Mouse (Mus musculus) MEL (cell line): ENCODE measurements at regions not wholly inside any gene's neighbourhood (a gene's known extent, or its start where the extent isn't known, plus 50 kb on each side); places are given as distances from the start of the nearest gene placed in this dataset.

Source experiments
- CTCF ChIP-seq, 3 experiments: IDR thresholded peaks in 2 of 3; conservative IDR thresholded peaks in 1 of 3; 2 replicates each; pipeline ENCODE4 v1.5.1; 2011 to 2012; ENCODE audit warnings: low read length in 3 of 3, low read depth in 2 of 3, mild to moderate bottlenecking in 2 of 3, improper control_type of control experiment in 1 of 3, inconsistent platforms in 1 of 3, mixed read lengths in 1 of 3, moderate library complexity in 1 of 3; ENCODE audit not compliant: control insufficient read depth in 1 of 3, insufficient read depth in 1 of 3, poor library complexity in 1 of 3, severe bottlenecking in 1 of 3
- E2F4 ChIP-seq: IDR thresholded peaks from 2 replicates; pipeline ENCODE4 v1.6.1; 2011; ENCODE audit warnings: low read depth, low read length, improper control_type of control experiment, borderline replicate concordance
- HCFC1 ChIP-seq: IDR thresholded peaks from 2 replicates; pipeline ENCODE4 v1.6.1; 2012; ENCODE audit warnings: low read depth, mild to moderate bottlenecking, inconsistent platforms, low read length, improper control_type of control experiment, moderate library complexity
- MAZ ChIP-seq: IDR thresholded peaks from 2 replicates; pipeline ENCODE4 v1.6.1; 2012; ENCODE audit warnings: low read depth, mild to moderate bottlenecking, inconsistent platforms, low read length, improper control_type of control experiment
- POLR2AphosphoS2 ChIP-seq: IDR thresholded peaks from 2 replicates; pipeline ENCODE4 v1.6.1; 2011; ENCODE audit warnings: low read length, improper control_type of control experiment
- RAD21 ChIP-seq: IDR thresholded peaks from 2 replicates; pipeline ENCODE4 v1.6.1; 2011; ENCODE audit warnings: mild to moderate bottlenecking, low read depth, low read length, improper control_type of control experiment
- TBP ChIP-seq: IDR thresholded peaks from 2 replicates; pipeline ENCODE4 v1.8.0; 2011; ENCODE audit warnings: low read depth, low read length, improper control_type of control experiment
- TCF12 ChIP-seq: IDR thresholded peaks from 2 replicates; pipeline ENCODE4 v1.6.1; 2014; ENCODE audit warnings: low read depth, mild to moderate bottlenecking, inconsistent platforms, low read length, improper control_type of control experiment, moderate library complexity
- USF1 ChIP-seq: IDR thresholded peaks from 2 replicates; pipeline ENCODE4 v1.6.1; 2014; ENCODE audit warnings: low read depth, mild to moderate bottlenecking, inconsistent platforms, low read length, improper control_type of control experiment, moderate library complexity
- ZMIZ1 ChIP-seq: IDR thresholded peaks from 2 replicates; pipeline ENCODE4 v1.6.1; 2012; ENCODE audit warnings: low read depth, mild to moderate bottlenecking, inconsistent platforms, low read length, improper control_type of control experiment, moderate library complexity

- TF ChIP-seq TBP (no peak), HCFC1 (no peak), USF1 (no peak), TCF12 (no peak), MAZ (no peak), CTCF (IDR thresholded peaks at IDR 0.05 in 2 of 3, conservative IDR thresholded peaks at IDR 0.05 in 1 of 3; ENCODE audit: control insufficient read depth in 1 of 3, insufficient read depth in 1 of 3, low read depth in 2 of 3, low read length in 3 of 3, poor library complexity in 1 of 3, severe bottlenecking in 1 of 3) (no peak), ZMIZ1 (no peak), RAD21 (no peak), POLR2AphosphoS2 (no peak), E2F4 (no peak)
These were observed 577.3 kb upstream of the 4930452B06Rik start for GRCm38 (mm10) chr14:9243336-9243735.
